Mouse (Mus musculus): ENCODE results near the gene Spi1.

Gene Spi1

GRCm38 (mm10) chr2:91125101-91125500 lies 42.9 kb downstream of the Spi1 start:
- DNase-seq (ENCODE audit: low spot score in 2 of 2), result no peak

- no peak for DNase-seq (ENCODE audit: low spot score in 2 of 2)
These were observed 46.6 kb downstream of the Spi1 start for GRCm38 (mm10) chr2:91128761-91129160.

DNA sequence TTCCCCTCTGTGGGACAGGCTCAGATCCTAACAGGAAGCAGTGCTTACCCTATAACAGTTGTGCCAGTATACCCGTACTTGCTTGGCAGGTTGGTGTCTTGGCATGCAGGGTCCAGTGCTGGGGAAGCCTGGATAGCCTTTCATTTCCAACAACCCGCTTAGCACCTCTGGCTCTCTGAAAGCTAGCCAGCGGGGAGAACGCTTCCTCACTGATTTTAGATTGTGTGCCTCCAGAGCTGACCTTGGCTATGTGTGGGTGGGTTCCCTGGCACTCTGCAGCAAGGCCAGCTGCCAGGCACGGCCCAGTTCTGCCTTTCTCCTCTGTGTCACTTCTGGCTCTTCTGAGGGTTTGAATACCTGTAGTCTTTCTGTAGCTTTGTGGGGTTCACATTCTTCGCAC lies 47.9 kb downstream of the Spi1 start:
- no peak for DNase-seq (ENCODE audit: low spot score in 2 of 2)

- DNase-seq (ENCODE audit: low spot score in 2 of 2), result no peak
These were observed 49.1 kb downstream of the Spi1 start for GRCm38 (mm10) chr2:91131251-91131650.

DNA sequence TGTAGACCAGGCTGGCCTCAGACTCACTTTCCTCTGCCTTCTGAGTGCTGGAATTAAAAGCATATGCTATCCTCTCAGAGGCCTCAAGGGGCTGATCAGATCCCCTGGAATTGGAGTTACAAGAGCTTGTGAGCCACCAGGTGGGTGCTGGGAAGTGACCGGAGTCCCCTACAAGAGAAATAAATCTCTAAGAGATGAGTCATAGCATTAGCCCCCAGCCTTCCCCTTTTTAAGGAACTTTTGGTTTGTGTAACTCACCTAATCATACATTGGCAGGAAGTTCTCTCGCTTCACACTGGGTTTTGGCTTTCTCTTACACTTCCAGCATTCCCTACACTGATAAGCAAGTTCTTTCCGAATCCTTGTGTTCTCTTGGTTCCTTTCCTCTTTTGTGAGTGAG lies 49.8 kb downstream of the Spi1 start:
- no peak for DNase-seq (ENCODE audit: low spot score in 2 of 2)

DNA sequence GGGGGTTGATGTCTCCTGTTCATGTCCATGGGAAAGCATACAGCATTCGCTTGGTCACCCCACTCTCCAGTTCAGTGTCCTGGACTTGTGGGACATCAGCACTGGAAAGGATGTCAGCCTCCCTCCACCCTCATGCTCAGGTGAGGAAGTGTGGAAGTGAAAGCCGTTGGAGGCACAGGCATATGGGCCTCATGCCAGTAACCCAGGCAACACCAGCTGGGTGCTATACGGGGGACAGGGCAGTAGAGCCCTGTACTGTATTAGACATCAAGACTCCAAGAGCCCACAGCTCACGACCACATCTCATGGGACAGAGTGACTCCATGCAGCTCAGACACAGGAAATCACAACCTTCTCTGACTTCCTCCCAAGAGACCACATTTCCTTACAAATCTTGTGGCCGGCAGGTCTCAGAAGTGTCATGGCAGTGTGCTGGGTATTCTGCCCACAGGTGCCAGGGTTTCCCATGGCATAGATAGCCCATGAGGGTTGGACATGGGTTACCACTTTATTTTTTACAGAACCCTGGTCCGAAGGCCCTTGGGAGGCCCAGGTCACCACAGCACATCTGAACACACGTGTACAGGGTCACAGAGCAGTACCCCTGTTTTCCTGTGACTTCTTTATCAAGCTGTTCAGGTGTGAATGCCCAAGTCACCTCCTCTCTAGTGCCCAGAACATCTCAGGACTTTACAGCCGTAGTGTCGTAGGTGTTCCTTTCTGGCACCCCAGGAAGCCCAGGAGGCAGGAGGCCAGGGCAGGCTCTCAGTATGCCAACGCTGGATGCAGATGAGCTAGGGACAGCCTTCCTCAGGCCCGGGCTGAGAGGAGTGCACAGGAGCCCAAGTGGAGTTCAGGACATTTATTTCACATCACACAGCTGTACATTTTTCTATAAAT lies 54.6 kb downstream of the Spi1 start:
- DNase-seq (ENCODE audit: low spot score in 2 of 2), result no peak

- no peak for DNase-seq (ENCODE audit: low spot score in 2 of 2)
These were observed 55.3 kb downstream of the Spi1 start for GRCm38 (mm10) chr2:91137481-91137880.

DNA sequence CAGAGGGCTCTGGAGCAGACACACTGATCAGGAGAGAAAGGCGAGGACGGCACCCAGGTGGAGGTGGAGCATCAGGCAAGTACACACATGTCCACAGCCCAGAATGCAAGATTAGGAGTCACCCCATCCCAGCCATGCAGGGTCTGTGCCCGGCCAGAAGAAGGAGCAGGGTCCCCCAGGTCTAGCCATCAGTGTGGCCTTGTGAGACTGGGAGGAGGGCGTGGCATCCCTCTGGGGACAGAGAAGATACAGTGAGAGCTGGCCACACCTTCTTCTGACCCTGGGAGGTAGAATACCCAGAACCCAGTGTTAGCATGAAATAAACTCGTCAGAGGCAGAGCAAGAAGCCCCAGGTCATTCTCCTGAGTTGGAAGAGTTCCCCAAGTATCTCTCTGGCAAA lies 57.1 kb downstream of the Spi1 start:
- no peak for DNase-seq (ENCODE audit: low spot score in 2 of 2)

GRCm38 (mm10) chr2:91139764-91140163 lies 57.6 kb downstream of the Spi1 start:
- no peak for DNase-seq (ENCODE audit: low spot score in 2 of 2)

DNA sequence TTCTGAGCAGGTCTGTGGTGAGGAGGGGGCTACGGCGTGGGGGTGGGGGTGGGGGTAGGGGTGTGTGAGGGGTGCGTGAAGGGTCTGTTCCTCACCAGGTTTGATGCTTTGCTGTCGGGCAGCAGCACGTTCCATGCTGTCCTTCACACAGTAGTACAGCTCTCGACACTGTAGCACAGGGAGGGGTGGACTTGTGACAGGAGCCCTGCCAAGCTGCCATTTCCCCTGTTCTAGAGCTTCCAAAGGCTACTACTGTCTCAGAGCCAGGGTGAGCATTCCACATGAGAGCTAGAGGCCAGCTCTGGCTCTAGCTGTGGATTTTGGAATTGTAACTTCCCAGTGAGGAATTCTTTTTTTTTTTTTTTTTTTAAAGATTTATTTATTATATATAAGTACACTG lies 60.7 kb downstream of the Spi1 start:
- DNase-seq (ENCODE audit: low spot score in 2 of 2), result no peak

DNA sequence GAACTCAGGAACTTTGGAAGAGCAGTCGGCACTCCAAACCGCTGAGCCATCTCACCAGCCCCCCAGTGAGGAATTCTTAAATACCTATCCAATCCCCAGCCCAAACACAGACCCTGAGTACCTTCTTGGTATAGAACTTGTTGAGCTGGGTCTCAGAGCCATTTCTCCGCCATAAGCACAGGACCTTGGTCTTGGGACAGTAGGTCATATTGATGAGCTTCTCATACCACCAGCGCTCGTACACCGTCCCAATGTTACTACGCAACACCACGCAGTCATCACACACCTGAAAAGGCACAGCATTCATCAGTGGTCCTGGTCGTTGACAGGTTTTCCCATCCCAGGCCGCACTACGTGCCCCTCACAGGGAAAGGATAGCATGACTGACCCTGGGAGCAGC lies 61.2 kb downstream of the Spi1 start:
- no peak for DNase-seq (ENCODE audit: low spot score in 2 of 2)

GRCm38 (mm10) chr2:91148101-91148500 lies 65.9 kb downstream of the Spi1 start:
- DNase-seq (ENCODE audit: low spot score in 2 of 2), result no peak

DNA sequence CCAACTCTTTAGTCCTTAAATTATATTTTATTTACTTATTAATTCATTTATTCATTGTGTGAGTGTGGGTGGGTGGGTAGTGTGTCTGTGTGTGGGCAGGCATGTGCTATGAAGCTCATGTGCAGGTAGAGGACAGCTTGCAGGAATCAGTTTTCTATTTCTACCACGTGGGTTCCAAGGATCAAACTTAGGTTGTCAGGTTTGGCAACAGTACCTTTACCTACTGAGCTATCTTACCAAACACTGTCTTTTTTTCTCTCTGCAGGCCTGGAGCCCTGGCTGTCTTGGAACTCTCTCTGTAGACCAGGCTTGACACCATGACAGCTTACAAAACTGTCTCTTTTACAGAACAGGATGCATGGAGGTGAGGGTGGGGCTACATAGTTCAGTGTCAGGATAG lies 69.1 kb downstream of the Spi1 start:
- no peak for DNase-seq (ENCODE audit: low spot score in 2 of 2)

- no peak for DNase-seq (ENCODE audit: low spot score in 2 of 2)
These were observed 70.7 kb downstream of the Spi1 start for GRCm38 (mm10) chr2:91152885-91153377.

- no peak for DNase-seq (ENCODE audit: low spot score in 2 of 2)
These were observed 71.9 kb downstream of the Spi1 start for GRCm38 (mm10) chr2:91154091-91154490.

- DNase-seq (ENCODE audit: low spot score in 2 of 2), result no peak
These were observed 75.0 kb downstream of the Spi1 start for GRCm38 (mm10) chr2:91157002-91157752.

- DNase-seq (ENCODE audit: low spot score in 2 of 2), result no peak
These were observed 78.4 kb downstream of the Spi1 start for GRCm38 (mm10) chr2:91160591-91160990.

DNA sequence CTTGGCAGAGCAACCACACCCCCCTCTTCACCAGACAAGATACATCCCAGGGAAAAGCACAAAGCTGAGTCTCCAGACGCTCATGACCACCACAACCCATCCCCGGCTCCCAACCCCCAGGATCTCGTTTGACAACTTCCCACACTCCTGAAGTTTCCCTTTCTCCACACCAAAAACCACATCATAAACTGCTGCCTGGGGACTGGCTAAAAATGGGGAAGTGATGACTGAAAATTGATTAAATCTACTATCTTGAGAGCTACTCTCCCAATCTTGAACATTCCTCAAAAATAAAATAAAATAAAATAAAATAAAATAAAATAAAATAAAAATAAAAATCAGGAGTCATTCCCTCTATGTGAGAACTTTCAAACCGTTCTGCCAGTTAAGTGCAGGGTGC lies 80.8 kb downstream of the Spi1 start:
- DNase-seq (ENCODE audit: low spot score in 2 of 2), result no peak

DNA sequence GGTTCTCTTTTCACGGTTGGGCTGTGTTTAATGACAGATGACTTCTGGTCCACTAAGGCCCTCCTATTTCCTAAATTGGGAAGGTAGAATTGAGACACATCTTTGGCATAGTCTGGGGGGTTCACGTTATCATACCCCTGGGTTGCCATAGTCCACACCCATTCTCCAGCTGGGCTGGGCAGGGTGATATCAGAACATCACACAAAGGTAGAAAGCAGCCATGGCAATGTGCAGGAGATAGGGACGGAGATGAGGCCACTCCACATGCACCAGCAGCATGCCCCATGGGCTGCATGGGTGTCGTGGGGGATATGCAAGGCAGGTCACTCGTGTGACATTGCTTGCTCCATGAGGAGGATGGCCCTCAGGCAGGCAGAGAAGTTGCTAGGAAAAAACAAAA lies 81.3 kb downstream of the Spi1 start:
- no peak for DNase-seq (ENCODE audit: low spot score in 2 of 2)

DNA sequence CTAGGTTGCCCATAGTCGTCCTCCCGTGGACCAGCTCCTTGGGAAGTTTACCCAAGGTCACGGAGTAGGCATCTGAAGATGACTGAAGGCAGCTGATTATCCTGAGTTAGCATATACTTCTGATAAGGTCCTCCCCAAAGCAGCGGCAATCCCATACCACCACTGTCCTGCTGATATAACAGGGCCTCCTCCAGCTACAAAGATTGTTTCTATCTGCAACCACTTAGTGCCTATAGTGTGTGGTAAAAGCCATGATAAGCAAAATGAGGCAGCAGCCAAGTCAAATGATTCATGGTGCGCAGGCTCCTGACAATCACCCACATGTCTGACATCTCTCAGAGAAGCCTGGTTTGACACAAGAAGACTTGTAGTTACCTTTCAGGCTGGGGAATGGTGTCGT lies 82.8 kb downstream of the Spi1 start:
- DNase-seq (ENCODE audit: low spot score in 2 of 2), result no peak

Measured in frontal cortex, postnatal 14 days (tissue).